Mouse (Mus musculus) kidney, postnatal 10 days (tissue): Measurements from ENCODE around the gene Cspg4.
A peak's percentile ranks its signal among the peaks of the same experiment; 100 is the strongest.
"Not testable (repeated sequence)": the region's sequence is repeated elsewhere in the genome, so short reads cannot be mapped to it uniquely, and the experiment has no call there.

Source experiments
- DNase-seq: peaks from one replicate; pipeline ENCODE4 v3.0.0; 2021; ENCODE audit warnings: mixed read lengths

Gene Cspg4

GRCm38 (mm10) chr9:56928041-56928811 is 63.4 kb downstream of the Cspg4 start, which contains the start of gene Snx33:
TSS of gene Snx33 (minus strand) at chr9:56928371.
- peak; percentile 98 for DNase-seq

- no peak for DNase-seq
Measured at GRCm38 (mm10) chr9:56929496-56929895, 64.7 kb downstream of the Cspg4 start.

- no peak for DNase-seq
Measured at GRCm38 (mm10) chr9:56930556-56930955, 65.7 kb downstream of the Cspg4 start.

GRCm38 (mm10) chr9:56936861-56937222 is 72.0 kb downstream of the Cspg4 start:
- no peak for DNase-seq

GRCm38 (mm10) chr9:56937223-56938160 is 72.7 kb downstream of the Cspg4 start, which contains the start of gene Imp3:
TSS of gene Imp3 (plus strand) at chr9:56937475.
- peak; percentile 92 for DNase-seq

- peak; percentile 35 for DNase-seq
Measured at GRCm38 (mm10) chr9:56938374-56938773, 73.5 kb downstream of the Cspg4 start.

GRCm38 (mm10) chr9:56947481-56947880 is 82.6 kb downstream of the Cspg4 start:
- peak; percentile 66 for DNase-seq

GRCm38 (mm10) chr9:56948699-56949098 is 83.9 kb downstream of the Cspg4 start:
- not testable (repeated sequence) for DNase-seq
